Comparison of ENCODE assay signal across 12 mouse cellular contexts in the genomic region with DNA sequence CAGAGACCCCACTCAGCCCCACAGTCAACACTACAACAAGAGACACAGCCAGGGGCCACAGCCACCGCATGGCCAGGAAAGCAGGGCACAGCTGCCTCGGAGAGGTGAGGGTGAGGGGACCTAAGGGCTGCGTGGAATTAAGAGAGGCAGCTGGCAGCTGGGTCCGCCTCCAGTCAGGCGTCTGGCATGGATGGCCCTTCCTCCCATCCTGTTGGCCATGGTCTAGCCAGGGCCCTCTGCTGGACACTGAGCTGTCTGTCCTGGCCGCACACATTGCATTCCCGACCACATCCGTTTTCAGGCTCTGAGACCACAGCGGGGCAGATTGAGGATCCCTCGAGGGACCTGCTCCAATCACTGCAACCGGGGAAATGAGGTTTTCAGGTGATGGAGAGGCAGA. TPM values are rescaled to one million over a fixed set of nuclear protein-coding genes. Genes with fewer than 3 reads are reported as not detected.
DNase-seq lines count a peak whose midpoint lies in the region; ATAC-seq and TF ChIP-seq lines count a peak whose summit lies in the region.
"Had no signal": no experiment of that assay in that cellular context is flagged by ENCODE, and none has a peak within 500 bp of the region (broad histone marks: within the 10 kb centered on the region; RNA-seq: fewer than 3 reads in every experiment).

A gene (minus strand): TSS at position 247 of the 400 bp plus-strand sequence.

- H3K36me3 ChIP-seq in heart, adult 2 months (ENCODE audit: control insufficient read depth, insufficient read depth, low read length), result no peaks in the 10 kb centered on the region
- H3K36me3 ChIP-seq in midbrain, postnatal 0 days (ENCODE audit: insufficient read depth, low read length), result no peaks in the 10 kb centered on the region
- no peaks in the 10 kb centered on the region for H3K36me3 ChIP-seq in midbrain, embryonic 10.5 days
- H3K36me3 ChIP-seq in myocyte (ENCODE audit: control insufficient read depth, insufficient read depth), result no peaks in the 10 kb centered on the region

- peaks cover 3% of the 10 kb centered on the region; the same call in 1 of the 2 replicates for H3K4me1 ChIP-seq in heart, adult 2 months (ENCODE audit: control insufficient read depth, insufficient read depth, low read length)
- H3K4me1 ChIP-seq in midbrain, postnatal 0 days (ENCODE audit: insufficient read depth, low read length), result no peaks in the 10 kb centered on the region
- H3K4me1 ChIP-seq in midbrain, embryonic 10.5 days, result peaks cover 3% of the 10 kb centered on the region; the same call in 1 of the 2 replicates

- TF ChIP-seq POLR2A in heart, adult 2 months (IDR thresholded peaks at IDR 0.05; ENCODE audit: insufficient read depth, low read depth, low read length), result no peak
- TF ChIP-seq POLR2A in myocyte (IDR thresholded peaks at IDR 0.05; ENCODE audit: insufficient read length, low read depth), result no peak

- H3K27ac ChIP-seq in heart, adult 2 months, result no peak within 1 kb of the TSS
- no peak within 1 kb of the TSS for H3K27ac ChIP-seq in midbrain, postnatal 0 days (ENCODE audit: low read depth, low read length)
- H3K27ac ChIP-seq in midbrain, embryonic 10.5 days (replicated peaks), result no peak within 1 kb of the TSS

- no peak for DNase-seq in heart, adult 2 months
- DNase-seq in heart, adult 8-10 months (ENCODE audit: low spot score), result no peak
- peak; percentile 61 for DNase-seq in midbrain, postnatal 0 days (ENCODE audit: low spot score)
- no peak for DNase-seq in midbrain, embryonic 10.5 days (ENCODE audit: low spot score)
- DNase-seq in layer of hippocampus, adult 18-20 months (ENCODE audit: low spot score in 2 of 2), result peak; percentile 58 to 60
- no peak for DNase-seq in spleen, postnatal 4 days (ENCODE audit: low spot score in 2 of 2)
- no peak for DNase-seq in kidney, postnatal 4 days
- DNase-seq: kidney, adult 18-20 months; liver, postnatal 0 days; thymus, postnatal 4 days had no signal

- ATAC-seq in midbrain, postnatal 0 days (ENCODE audit: low FRiP score), result peak; percentile 35; the same call in 1 of the 2 replicates
- ATAC-seq: liver, postnatal 0 days had no signal

- 52% methylated on average over 11 of the region's 11 CpGs for WGBS in heart, adult 2 months
- WGBS in midbrain, postnatal 0 days, result 70% methylated on average over 11 of the region's 11 CpGs
- 69% methylated on average over 11 of the region's 11 CpGs for WGBS in midbrain, embryonic 10.5 days

- peaks cover 1% of the 10 kb centered on the region; the same call in 1 of the 2 replicates for H3K27me3 ChIP-seq in heart, adult 2 months (ENCODE audit: control insufficient read depth, insufficient read depth, low read length)
- no peaks in the 10 kb centered on the region for H3K27me3 ChIP-seq in midbrain, postnatal 0 days (ENCODE audit: insufficient read depth, low read length)
- no peaks in the 10 kb centered on the region for H3K27me3 ChIP-seq in midbrain, embryonic 10.5 days (ENCODE audit: low read depth, poor library complexity, severe bottlenecking)
- H3K27me3 ChIP-seq in myocyte (ENCODE audit: control insufficient read depth, insufficient read depth, insufficient read length), result no peaks in the 10 kb centered on the region

- no peaks in the 10 kb centered on the region for H3K79me2 ChIP-seq in heart, adult 2 months (replicated peaks; ENCODE audit: control insufficient read depth, insufficient read depth, low read length)
- H3K79me2 ChIP-seq in myocyte (ENCODE audit: control insufficient read depth, insufficient read depth), result no peaks in the 10 kb centered on the region

- no peak for TF ChIP-seq EP300 in heart, adult 2 months (IDR thresholded peaks at IDR 0.05; ENCODE audit: insufficient read depth, low read depth, low read length)

- no peak within 1 kb of the TSS for H3K4me2 ChIP-seq in midbrain, postnatal 0 days (ENCODE audit: low read depth, low read length, poor library complexity, severe bottlenecking)
- no peak within 1 kb of the TSS for H3K4me2 ChIP-seq in myocyte (ENCODE audit: low read depth)

- intact Hi-C loops in heart, adult 2 months (cut with DNase I), result no loop called here

- no peaks in the 10 kb centered on the region for H3K9me3 ChIP-seq in midbrain, postnatal 0 days (ENCODE audit: low read length)
- H3K9me3 ChIP-seq in midbrain, embryonic 10.5 days (replicated peaks), result no peaks in the 10 kb centered on the region

- no peak within 1 kb of the TSS for H3K9ac ChIP-seq in heart, adult 2 months (ENCODE audit: low read depth, low read length)
- H3K9ac ChIP-seq in midbrain, postnatal 0 days (replicated peaks; ENCODE audit: low read length, poor library complexity, severe bottlenecking), result no peak within 1 kb of the TSS
- H3K9ac ChIP-seq: liver, postnatal 0 days had no signal

- H3K4me3 ChIP-seq in heart, adult 2 months, result no peak within 1 kb of the TSS
- H3K4me3 ChIP-seq in midbrain, postnatal 0 days (ENCODE audit: low read depth, low read length), result no peak within 1 kb of the TSS
- no peak within 1 kb of the TSS for H3K4me3 ChIP-seq in midbrain, embryonic 10.5 days
- no peak within 1 kb of the TSS for H3K4me3 ChIP-seq in myocyte

- H3ac ChIP-seq in myocyte (ENCODE audit: control insufficient read depth, insufficient read length), result no peak within 1 kb of the TSS

- TF ChIP-seq CTCF in heart, adult 2 months (IDR thresholded peaks at IDR 0.05), result 0 out of 2 replicates have a peak, but pooled peaks have one; percentile 20
- TF ChIP-seq CTCF in midbrain, postnatal 0 days (IDR thresholded peaks at IDR 0.05), result peak; percentile 50

TF ChIP-seq in myocyte, 11 proteins besides CTCF, POLR2A, EP300 and RAD21:
- no peak for TF ChIP-seq USF1 (IDR thresholded peaks at IDR 0.05; ENCODE audit: low read depth)
- no peak for TF ChIP-seq TCF12 (IDR thresholded peaks at IDR 0.05; ENCODE audit: insufficient read depth, poor library complexity, severe bottlenecking)
- TF ChIP-seq SRF (IDR thresholded peaks at IDR 0.05; ENCODE audit: control insufficient read depth, insufficient read length, low read depth), result no peak
- TF ChIP-seq POLR2AphosphoS2 (IDR thresholded peaks at IDR 0.05; ENCODE audit: insufficient read length, low read depth), result no peak
- TF ChIP-seq REST (IDR thresholded peaks at IDR 0.05; ENCODE audit: insufficient read depth, insufficient read length), result no peak
- peak in 2 of 3 experiments; percentile 27 to 78 for TF ChIP-seq MYOD1 (IDR thresholded peaks at IDR 0.05; ENCODE audit: control insufficient read depth in 1 of 3, insufficient read length in 2 of 3, low read depth in 2 of 3)
- no peak for TF ChIP-seq E2F4 (IDR thresholded peaks at IDR 0.05; ENCODE audit: insufficient read depth)
- peak in 2 of 3 experiments; percentile 10 to 48 for TF ChIP-seq MYOG (IDR thresholded peaks at IDR 0.05; ENCODE audit: control insufficient read depth in 1 of 3, insufficient read depth in 1 of 3, insufficient read length in 2 of 3, low read depth in 2 of 3)
- no peak for TF ChIP-seq MAX (IDR thresholded peaks at IDR 0.05; ENCODE audit: low read depth)
- no peak for TF ChIP-seq CEBPB (IDR thresholded peaks at IDR 0.05; ENCODE audit: insufficient read depth, poor library complexity, severe bottlenecking)
- no peak for TF ChIP-seq TCF3 (IDR thresholded peaks at IDR 0.05; ENCODE audit: insufficient read length, low read depth)

RNA-seq across cellular contexts. Expression of the gene that starts here (rescaled TPM):
- under 1 TPM; 0.97 to 0.98 TPM for total RNA-seq in heart, adult 2 months (2021)
- 2.3 and 3.6 TPM in 2 replicates for polyA plus RNA-seq in heart, adult 2 months (2012; rRNA removed)
- total RNA-seq in heart, adult 8-10 months (2022), result under 1 TPM; 0.44 to 0.71 (median 0.65) TPM
- total RNA-seq in midbrain, postnatal 0 days (2014; rRNA removed), result 14.1 and 25.7 TPM in 2 replicates
- polyA plus RNA-seq in midbrain, postnatal 0 days (2015; fragmentation: Nextera tagmentation; extraction: Ambion mirVana), result 8.8 and 12.8 TPM in 2 replicates
- not detected in 2 replicates for polyA plus RNA-seq in midbrain, embryonic 10.5 days (2016; fragmentation: Nextera tagmentation; extraction: Ambion mirVana)
- 100 to 1,000 TPM; 195 to 208 TPM for total RNA-seq in layer of hippocampus, adult 18-20 months (2021)
- 0.07 TPM for polyA plus RNA-seq in myocyte (2012; fragmentation: generic; extraction: Trizol)
- polyA plus RNA-seq: heart, embryonic 14.5 days; liver, postnatal 0 days had no signal

Comparison
In these comparisons a context has a peak if more than half of its experiments do, and no peak if none do; other contexts are left out.
1. DNase-seq: peak in midbrain, postnatal 0 days (single experiment) and layer of hippocampus, adult 18-20 months (2 of 2); none in heart, adult 2 months (0 of 2), heart, adult 8-10 months (single experiment), midbrain, embryonic 10.5 days (single experiment), spleen, postnatal 4 days (0 of 2) and kidney, postnatal 4 days (0 of 2).